Mouse (Mus musculus) testis, adult 2 months (tissue): ENCODE measurements around the gene Cope.

Experiments
- CTCF ChIP-seq: fragments of 200-500 bp; IDR thresholded peaks from 2 replicates; pipeline ENCODE4 v1.5.1; 2012; ENCODE audit warnings: low read depth, mild to moderate bottlenecking, inconsistent platforms, low read length, moderate library complexity; ENCODE audit not compliant: control insufficient read depth, insufficient read depth, insufficient replicate concordance
- POLR2A ChIP-seq: fragments of 200-500 bp; IDR thresholded peaks from 2 replicates; pipeline ENCODE4 v1.6.1; 2012; ENCODE audit warnings: low read depth, mild to moderate bottlenecking, inconsistent platforms, low read length, moderate library complexity; ENCODE audit not compliant: control insufficient read depth

GRCm38 (mm10) chr8:70315624-70316510 lies 13.5 kb downstream of the Cope start, which contains the start of gene Cers1:
- TF ChIP-seq CTCF, result no peak
- TF ChIP-seq POLR2A, result no peak
